Mouse (Mus musculus) heart, embryonic 14.5 days (tissue): ENCODE measurements at regions not wholly inside any gene's neighbourhood (a gene's known extent, or its start where the extent isn't known, plus 50 kb on each side); places are given as distances from the start of the nearest gene placed in this dataset.

Source experiments
- ATAC-seq: fragments of 200-750 bp; cut with Nextera tagmentation; 2 replicates; pipeline ENCODE4 v1.8.0; 2017; ENCODE audit warnings: low read depth, moderate TSS enrichment; ENCODE audit not compliant: insufficient number of reproducible peaks, insufficient read depth, low FRiP score
- H3K27ac ChIP-seq, 2 experiments: fragments of 200-500 bp in 1 of 2; fragments of 300-500 bp in 1 of 2; sonication (generic) in 1 of 2; replicated peaks in 1 of 2; 2 replicates each; pipeline ENCODE4 v1.5.1; 2012 to 2014; ENCODE audit warnings: low read depth in 2 of 2, low read length in 2 of 2, control low read depth in 1 of 2, mild to moderate bottlenecking in 1 of 2, mixed read lengths in 1 of 2; ENCODE audit not compliant: control insufficient read depth in 1 of 2, insufficient read depth in 1 of 2
- H3K27me3 ChIP-seq: fragments of 300-500 bp; sonication (generic); 2 replicates; pipeline ENCODE4 v1.6.1; 2014; ENCODE audit warnings: mild to moderate bottlenecking, low read length, control low read depth; ENCODE audit not compliant: control insufficient read depth, insufficient read depth
- H3K36me3 ChIP-seq: fragments of 300-500 bp; sonication (generic); 2 replicates; pipeline ENCODE4 v1.6.1; 2014; ENCODE audit warnings: mild to moderate bottlenecking, control low read depth, low read length, mixed read lengths; ENCODE audit not compliant: control insufficient read depth, insufficient read depth
- H3K4me1 ChIP-seq, 2 experiments: fragments of 200-500 bp in 1 of 2; fragments of 300-500 bp in 1 of 2; sonication (generic) in 1 of 2; 2 replicates each; pipeline ENCODE4 v1.6.1; 2012 to 2014; ENCODE audit warnings: low read length in 2 of 2, control low read depth in 1 of 2, mixed read lengths in 1 of 2; ENCODE audit not compliant: control insufficient read depth in 2 of 2, insufficient read depth in 2 of 2
- H3K4me2 ChIP-seq: fragments of 300-500 bp; sonication (generic); 2 replicates; pipeline ENCODE4 v1.6.1; 2014; ENCODE audit warnings: mild to moderate bottlenecking, low read length
- H3K4me3 ChIP-seq, 2 experiments: fragments of 200-500 bp in 1 of 2; fragments of 300-500 bp in 1 of 2; sonication (generic) in 1 of 2; 2 replicates each; pipeline ENCODE4 v1.5.1; 2012 to 2014; ENCODE audit warnings: low read length in 2 of 2, mild to moderate bottlenecking in 2 of 2, control low read depth in 1 of 2, low read depth in 1 of 2, moderate library complexity in 1 of 2; ENCODE audit not compliant: control insufficient read depth in 1 of 2, insufficient read depth in 1 of 2
- H3K9ac ChIP-seq: fragments of 300-500 bp; sonication (generic); 2 replicates; pipeline ENCODE4 v1.6.1; 2014; ENCODE audit warnings: mild to moderate bottlenecking, low read length
- H3K9me3 ChIP-seq: fragments of 300-500 bp; sonication (generic); 2 replicates; pipeline ENCODE4 v1.6.1; 2016; ENCODE audit warnings: low read length, control low read depth; ENCODE audit not compliant: control insufficient read depth
- WGBS: fragments of 180-500 bp; shearing (Covaris S2); extraction: QIAGEN DNeasy Blood & Tissue Kit; methylation state at CpG from one replicate; pipeline ENCODE4 v1.1.7; 2014; 5-methylcytosine and 5-hydroxymethylcytosine counted together

DNA sequence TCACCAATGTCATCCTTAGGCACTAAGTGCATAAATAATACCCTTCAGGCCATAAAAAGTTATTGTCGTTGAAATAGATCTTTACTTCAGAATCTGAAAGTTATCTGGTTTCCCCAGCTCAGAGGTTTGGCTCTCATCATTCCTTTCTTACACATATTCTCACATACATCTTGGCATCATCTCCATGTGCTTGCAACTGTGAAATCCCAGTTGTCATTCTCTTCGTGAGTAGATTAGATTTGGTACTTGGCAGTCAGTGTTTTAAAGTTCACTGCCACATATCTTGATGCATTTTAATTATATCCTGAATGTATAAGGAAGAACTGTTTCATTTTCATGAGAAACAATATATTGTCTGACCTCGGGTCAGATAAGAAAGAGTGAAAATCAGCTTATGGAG lies 1006.3 kb downstream of the Olfm4 start:
- WGBS = 62% methylated on average over 3 of the region's 3 CpGs
- Histone ChIP-seq H3K27ac (no peak overlapping the region), H3K9me3 (no peaks in the 10 kb centered on the region), H3K4me3 (no peak overlapping the region), H3K36me3 (no peaks in the 10 kb centered on the region), H3K9ac (no peak overlapping the region), H3K27me3 (no peaks in the 10 kb centered on the region), H3K4me1 (no peaks in the 10 kb centered on the region), H3K4me2 (no peak overlapping the region)
- no peak for ATAC-seq

DNA sequence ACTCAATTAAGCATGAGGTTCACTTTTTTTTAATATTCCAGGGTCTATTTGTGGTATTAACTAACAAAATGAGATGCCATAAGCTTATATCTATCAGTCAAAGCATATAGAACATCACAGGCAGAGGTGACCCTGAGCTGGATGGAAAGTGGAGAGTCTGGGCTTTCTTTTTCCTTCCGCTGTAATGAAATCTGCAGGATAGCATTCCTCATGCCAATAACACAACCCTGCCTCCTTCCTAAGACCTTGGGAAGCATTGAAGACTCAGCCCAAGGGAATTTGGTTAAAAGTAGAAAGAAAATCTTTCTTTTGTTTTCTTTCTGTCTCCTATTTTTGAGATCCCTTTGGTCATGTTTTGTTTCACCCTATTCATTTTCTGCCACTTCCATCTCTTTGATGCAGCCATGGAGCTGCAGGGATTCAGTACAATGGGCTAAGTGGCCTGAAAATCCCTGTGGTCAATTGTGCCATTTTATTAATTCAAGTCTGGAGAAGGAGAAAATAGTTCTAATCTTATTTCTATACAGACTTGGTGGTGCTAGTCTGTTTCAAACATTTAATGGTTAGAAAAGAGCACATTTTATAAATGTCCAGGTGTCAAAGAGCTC lies 1006.9 kb downstream of the Olfm4 start:
- H3K4me3 ChIP-seq = no peak overlapping the region
- no peak overlapping the region for H3K9ac ChIP-seq
- H3K4me2 ChIP-seq = no peak overlapping the region
- H3K4me1 ChIP-seq = no peaks in the 10 kb centered on the region
- H3K9me3 ChIP-seq = no peaks in the 10 kb centered on the region
- ATAC-seq = no peak
- H3K27ac ChIP-seq = no peak overlapping the region
- no peaks in the 10 kb centered on the region for H3K27me3 ChIP-seq
- WGBS = 90% methylated on average over 1 of the region's 1 CpGs
- H3K36me3 ChIP-seq = no peaks in the 10 kb centered on the region

DNA sequence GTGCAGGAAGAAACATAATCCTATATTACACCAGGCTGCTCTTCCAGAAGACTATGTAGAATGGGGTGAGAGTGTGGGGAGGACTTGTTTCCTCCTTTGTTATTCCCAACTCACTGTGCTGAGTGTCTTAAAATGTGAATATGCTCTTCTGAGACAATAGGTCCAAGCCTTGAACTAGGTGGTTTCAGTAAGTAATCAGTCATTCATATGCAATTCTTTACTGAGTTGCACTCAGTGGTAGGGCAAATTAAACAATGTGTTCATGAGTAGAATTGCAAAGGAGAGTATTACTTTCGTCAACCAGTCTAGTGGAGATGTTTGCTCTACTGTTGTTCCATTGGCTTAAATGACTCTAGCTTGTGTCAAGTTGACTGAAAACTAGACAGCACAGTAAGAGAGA lies 1015.1 kb downstream of the Olfm4 start:
- Histone ChIP-seq H3K27ac (no peak overlapping the region), H3K27me3 (no peaks in the 10 kb centered on the region), H3K4me3 (no peak overlapping the region), H3K4me2 (no peak overlapping the region), H3K9ac (no peak overlapping the region), H3K4me1 (no peaks in the 10 kb centered on the region), H3K9me3 (no peaks in the 10 kb centered on the region), H3K36me3 (no peaks in the 10 kb centered on the region)
- no peak for ATAC-seq
- WGBS = 90% methylated on average over 1 of the region's 1 CpGs

DNA sequence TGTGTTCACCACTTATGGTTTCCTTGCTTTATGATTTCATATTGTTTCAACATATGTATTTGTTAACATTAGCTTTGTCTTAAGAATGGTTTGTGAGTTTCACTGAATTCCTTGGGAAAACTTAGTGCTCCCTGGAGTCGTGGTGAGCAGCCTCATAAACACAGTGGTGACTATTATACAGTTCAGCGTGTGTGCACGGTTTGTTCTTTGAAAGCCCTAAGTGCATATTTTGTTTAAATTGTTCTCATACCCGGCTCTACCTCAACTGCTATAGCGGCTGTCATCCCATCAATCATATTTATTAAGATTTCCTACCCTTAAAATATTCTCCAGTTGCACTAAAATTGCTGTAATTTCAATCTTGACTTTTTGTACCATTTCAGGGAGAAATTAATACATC lies 1029.3 kb downstream of the Olfm4 start:
- H3K36me3 ChIP-seq = no peaks in the 10 kb centered on the region
- no peaks in the 10 kb centered on the region for H3K4me1 ChIP-seq
- H3K9ac ChIP-seq = no peak overlapping the region
- no peak overlapping the region for H3K27ac ChIP-seq
- no peaks in the 10 kb centered on the region for H3K27me3 ChIP-seq
- no peaks in the 10 kb centered on the region for H3K9me3 ChIP-seq
- no peak for ATAC-seq
- 82% methylated on average over 5 of the region's 5 CpGs for WGBS
- H3K4me2 ChIP-seq = no peak overlapping the region
- no peak overlapping the region for H3K4me3 ChIP-seq

DNA sequence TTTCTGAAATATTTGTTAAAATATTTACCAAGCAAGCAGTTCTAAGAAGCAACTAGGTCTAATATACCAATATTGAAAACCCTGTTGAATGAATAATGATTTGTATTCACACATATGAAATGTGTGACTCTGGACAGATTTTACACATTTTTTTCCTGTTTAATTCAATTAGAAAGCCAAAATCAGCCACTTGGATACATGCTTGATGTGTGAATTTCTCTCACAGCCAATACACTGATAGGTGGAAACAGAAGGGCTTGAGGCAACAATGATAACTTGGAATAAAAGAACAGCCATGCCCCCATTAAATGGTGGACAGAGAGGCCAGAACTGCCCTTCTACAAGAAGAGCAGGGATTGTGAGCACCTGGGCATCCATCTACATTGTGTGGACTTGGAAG lies 1047.6 kb downstream of the Olfm4 start:
- Histone ChIP-seq H3K4me1 (no peaks in the 10 kb centered on the region), H3K9ac (no peak overlapping the region), H3K27ac (no peak overlapping the region), H3K4me3 (no peak overlapping the region), H3K4me2 (no peak overlapping the region), H3K36me3 (no peaks in the 10 kb centered on the region), H3K9me3 (no peaks in the 10 kb centered on the region), H3K27me3 (no peaks in the 10 kb centered on the region)
- ATAC-seq = no peak

DNA sequence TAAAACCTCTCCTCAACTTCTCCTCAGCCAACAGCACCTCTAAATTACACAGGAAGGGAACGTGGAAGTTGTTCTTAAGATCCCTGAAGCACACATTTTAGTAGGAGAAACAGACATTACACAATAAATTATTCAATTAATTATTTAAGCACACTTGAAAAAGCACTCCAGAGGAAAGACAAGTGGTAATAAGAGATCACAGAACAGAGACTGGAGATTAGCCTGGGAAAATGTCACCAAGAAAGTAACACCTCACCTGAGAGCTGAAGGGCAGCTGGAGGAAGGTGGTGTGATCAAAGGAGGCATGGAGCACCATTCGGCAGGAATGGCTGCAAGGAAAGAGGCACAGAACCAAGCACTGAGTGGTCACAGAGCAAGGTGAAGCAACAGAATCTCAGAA lies 1053.8 kb downstream of the Olfm4 start:
- WGBS = 54% methylated on average over 2 of the region's 2 CpGs
- Histone ChIP-seq H3K9ac (no peak overlapping the region), H3K4me2 (no peak overlapping the region), H3K27ac (no peak overlapping the region), H3K36me3 (no peaks in the 10 kb centered on the region), H3K27me3 (no peaks in the 10 kb centered on the region), H3K4me1 (no peaks in the 10 kb centered on the region), H3K4me3 (no peak overlapping the region), H3K9me3 (no peaks in the 10 kb centered on the region)
- ATAC-seq = no peak

DNA sequence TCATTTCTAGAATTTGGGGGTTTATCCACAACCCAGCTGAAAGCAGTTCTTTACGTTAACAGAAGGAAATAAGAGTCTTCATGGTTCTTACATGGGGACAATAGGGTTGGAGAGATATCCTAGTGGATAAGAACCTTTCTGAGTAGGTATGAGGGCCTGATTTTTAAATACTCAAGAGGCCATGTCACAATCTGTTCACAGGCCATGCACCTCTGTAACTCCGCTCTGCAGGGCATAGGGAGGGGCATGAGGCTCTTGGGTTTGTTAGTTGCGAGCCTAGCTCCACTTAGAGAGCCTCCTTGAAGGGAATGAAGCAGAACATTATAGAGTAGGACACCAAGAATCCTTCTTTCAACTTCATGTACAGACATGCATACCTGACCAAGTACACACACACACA lies 1054.2 kb downstream of the Olfm4 start:
- H3K9ac ChIP-seq = no peak overlapping the region
- no peak overlapping the region for H3K27ac ChIP-seq
- H3K4me1 ChIP-seq = no peaks in the 10 kb centered on the region
- H3K36me3 ChIP-seq = no peaks in the 10 kb centered on the region
- no peak for ATAC-seq
- no peaks in the 10 kb centered on the region for H3K9me3 ChIP-seq
- no peak overlapping the region for H3K4me3 ChIP-seq
- H3K27me3 ChIP-seq = no peaks in the 10 kb centered on the region
- WGBS = 75% methylated on average over 3 of the region's 3 CpGs
- H3K4me2 ChIP-seq = no peak overlapping the region
